15 mouse cellular contexts compared by ENCODE assay signal in genomic region chrX:164175780-164176179, GRCm38 (mm10). TPM values are rescaled to one million over a fixed set of nuclear protein-coding genes. Genes with fewer than 3 reads are reported as not detected.
"Had no signal": no experiment of that assay in that cellular context is flagged by ENCODE, and none has a peak within 500 bp of the region (broad histone marks: within the 10 kb centered on the region; RNA-seq: fewer than 3 reads in every experiment).

No protein-coding gene starts in this region.

- H3K27ac ChIP-seq: limb, embryonic 13.5 days; liver, embryonic 14.5 days; midbrain, embryonic 10.5 days; midbrain, embryonic 15.5 days; neural tube, embryonic 12.5 days had no signal

- H3K4me1 ChIP-seq: limb, embryonic 13.5 days; midbrain, embryonic 10.5 days; midbrain, embryonic 15.5 days; neural tube, embryonic 12.5 days had no signal

- H3K9ac ChIP-seq: limb, embryonic 13.5 days; liver, embryonic 14.5 days; midbrain, embryonic 15.5 days; neural tube, embryonic 12.5 days had no signal

- H3K4me3 ChIP-seq: limb, embryonic 13.5 days; midbrain, embryonic 10.5 days; midbrain, embryonic 15.5 days; neural tube, embryonic 12.5 days had no signal

- H3K9me3 ChIP-seq: limb, embryonic 13.5 days; midbrain, embryonic 10.5 days; midbrain, embryonic 15.5 days; neural tube, embryonic 12.5 days had no signal

- H3K36me3 ChIP-seq: limb, embryonic 13.5 days; midbrain, embryonic 10.5 days; midbrain, embryonic 15.5 days; neural tube, embryonic 12.5 days had no signal

- DNase-seq: kidney, adult 8-10 months; kidney, postnatal 14 days; layer of hippocampus, postnatal 36 days; lung, adult 18-20 months; right cerebral cortex, postnatal 25 days; thymus, adult 2 months; thymus, postnatal 25 days had no signal

- H3K4me2 ChIP-seq: limb, embryonic 13.5 days; midbrain, embryonic 15.5 days; neural tube, embryonic 12.5 days had no signal

- ATAC-seq: inflammation-experienced regulatory T-cells, adult 6 months; intestine, postnatal 0 days; midbrain, embryonic 15.5 days had no signal

RNA-seq across cellular contexts. Expression of gene Ace2, which starts 36.6 kb away (rescaled TPM):
- total RNA-seq: monocyte, adult 5-6 weeks had no signal
- polyA plus RNA-seq: inflammation-experienced regulatory T-cells, adult 6 months; neural tube, embryonic 12.5 days had no signal
